Mouse (Mus musculus): ENCODE data around the gene Gja3.
"Not testable (repeated sequence)": the region's sequence is repeated elsewhere in the genome, so short reads cannot be mapped to it uniquely, and the experiment has no call there.

Gene Gja3

DNA sequence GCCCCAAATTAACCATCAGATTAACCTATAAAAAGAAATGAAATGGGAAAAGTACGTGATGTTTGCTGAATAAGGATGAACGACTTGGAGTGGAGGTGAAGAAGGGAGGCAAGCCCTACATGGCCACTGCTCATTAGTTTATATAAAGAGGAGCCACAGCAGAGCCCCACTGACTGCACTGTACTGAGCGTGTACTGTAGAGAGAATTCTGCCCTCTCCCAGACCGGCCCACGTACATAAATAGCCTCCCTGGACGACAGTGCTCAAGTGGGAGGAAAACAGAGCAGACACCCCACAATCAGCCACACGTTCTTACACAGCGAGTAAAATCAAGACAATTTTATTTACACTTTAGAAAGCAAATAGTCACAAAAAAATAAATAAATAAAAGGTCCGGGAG is 23.8 kb downstream of the Gja3 start:
- no peak for DNase-seq

DNA sequence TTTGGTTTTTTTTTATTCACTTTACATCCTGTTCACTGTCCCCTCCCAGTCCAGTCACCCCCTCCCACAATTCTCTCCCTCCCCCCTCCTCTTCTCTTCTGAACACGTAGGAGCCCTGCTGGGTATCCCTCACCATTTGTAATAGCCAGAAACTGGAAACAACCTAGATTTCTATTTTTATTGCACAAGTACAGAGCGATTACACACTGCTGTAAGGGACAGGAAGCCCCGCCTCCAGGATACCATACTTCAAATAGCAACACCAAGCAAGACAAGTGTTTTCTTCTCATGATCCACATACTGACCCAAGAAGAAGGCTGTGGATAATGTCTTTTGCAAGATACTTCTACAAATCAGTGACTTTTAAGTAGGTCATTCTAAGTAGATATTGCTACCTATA is 25.1 kb downstream of the Gja3 start:
- no peak for DNase-seq

DNA sequence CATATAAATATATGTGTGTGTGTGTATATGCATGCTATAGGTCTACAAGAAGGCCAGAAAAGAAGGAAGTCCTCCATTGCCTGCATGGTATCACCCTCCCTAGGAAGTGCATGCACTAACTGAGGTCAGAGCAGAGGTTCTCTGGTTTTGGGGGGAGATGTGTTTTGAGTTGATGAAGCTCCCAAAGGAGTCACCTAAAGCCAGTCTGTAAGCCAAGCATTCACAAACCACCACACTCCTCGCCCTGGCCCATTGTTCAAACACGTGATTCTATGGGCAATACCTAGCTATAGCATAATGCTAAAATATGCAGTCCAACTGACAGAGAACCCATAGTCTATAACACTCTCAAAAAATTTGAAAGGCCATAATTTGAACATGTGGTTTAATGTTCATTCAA is 39.5 kb downstream of the Gja3 start:
- DNase-seq, result no peak

DNA sequence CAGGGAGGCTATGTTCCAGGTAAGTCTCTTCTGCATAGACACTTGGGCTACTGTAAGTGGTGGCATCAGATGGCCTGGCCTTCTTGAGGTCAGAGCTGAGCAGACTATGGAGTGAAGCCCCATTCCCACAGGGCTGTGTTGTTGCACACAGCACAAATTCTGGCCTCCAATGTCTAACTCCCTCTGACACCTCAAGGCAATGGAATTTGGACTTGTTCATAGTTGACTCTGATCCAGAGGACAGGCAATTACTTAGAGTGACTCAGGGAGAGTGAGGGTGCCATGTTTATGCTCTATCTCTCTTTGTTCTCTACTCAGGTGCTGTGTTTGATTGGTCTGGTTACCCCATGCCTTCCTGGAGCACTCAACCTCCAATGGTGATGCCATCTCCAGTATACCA is 41.1 kb downstream of the Gja3 start:
- not testable (repeated sequence) for DNase-seq

DNA sequence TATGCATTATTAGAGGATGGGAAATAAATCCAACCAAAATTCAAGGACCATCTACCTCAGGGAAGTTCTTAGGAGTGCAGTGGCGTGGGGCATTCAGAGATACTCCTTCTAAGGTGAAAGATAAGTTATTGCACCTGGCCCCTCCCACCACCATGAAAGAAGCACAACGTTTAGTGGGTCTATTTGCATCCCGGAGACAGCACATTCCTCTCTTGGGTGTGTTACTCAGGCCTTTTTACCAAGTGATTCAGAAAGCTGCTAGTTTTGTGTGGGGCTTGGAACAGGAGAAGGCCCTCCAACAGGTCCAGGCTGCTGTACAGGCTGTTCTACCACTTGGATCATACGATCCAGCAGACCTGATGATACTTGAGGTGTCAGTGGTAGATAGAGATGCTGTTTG is 69.3 kb downstream of the Gja3 start:
- DNase-seq, result no peak
